12 mouse cellular contexts compared by ENCODE assay signal in genomic region chr6:125359999-125360398, GRCm38 (mm10). TPM values are rescaled to one million over a fixed set of nuclear protein-coding genes. Genes with fewer than 3 reads are reported as not detected.
DNase-seq lines count a peak whose midpoint lies in the region; ATAC-seq and TF ChIP-seq lines count a peak whose summit lies in the region.
"Had no signal": no experiment of that assay in that cellular context is flagged by ENCODE, and none has a peak within 500 bp of the region (broad histone marks: within the 10 kb centered on the region; RNA-seq: fewer than 3 reads in every experiment).

No protein-coding gene starts in this region.

- peaks cover 13% of the 10 kb centered on the region; the same call in 1 of the 2 replicates for H3K4me1 ChIP-seq in hindbrain, postnatal 0 days (ENCODE audit: insufficient read depth, low read length)
- peaks cover 36% of the 10 kb centered on the region for H3K4me1 ChIP-seq in hindbrain, embryonic 12.5 days
- peaks cover 38% of the 10 kb centered on the region for H3K4me1 ChIP-seq in liver, embryonic 13.5 days (replicated peaks)
- H3K4me1 ChIP-seq in liver, embryonic 11.5 days (replicated peaks; ENCODE audit: control insufficient read depth, insufficient read depth, low read length), result peaks cover 17% of the 10 kb centered on the region
- peaks cover 2 to 4% of the 10 kb centered on the region in 2 experiments for H3K4me1 ChIP-seq in MEL (ENCODE audit: control insufficient read depth in 1 of 2, insufficient read depth in 2 of 2, low read length in 2 of 2)

- WGBS in hindbrain, postnatal 0 days, result 50% methylated on average over 9 of the region's 9 CpGs
- 50% methylated on average over 9 of the region's 9 CpGs for WGBS in hindbrain, embryonic 12.5 days
- 46% methylated on average over 9 of the region's 9 CpGs for WGBS in liver, embryonic 13.5 days (ENCODE audit: insufficient replicate concordance)
- WGBS in liver, embryonic 11.5 days, result 45% methylated on average over 9 of the region's 9 CpGs

- no peak overlapping the region for H3K4me2 ChIP-seq in hindbrain, postnatal 0 days (ENCODE audit: low read depth, low read length)
- no peak overlapping the region for H3K4me2 ChIP-seq in hindbrain, embryonic 12.5 days (replicated peaks)
- no peak overlapping the region for H3K4me2 ChIP-seq in liver, embryonic 13.5 days
- no peak overlapping the region for H3K4me2 ChIP-seq in liver, embryonic 11.5 days
- H3K4me2 ChIP-seq: limb, embryonic 15.5 days had no signal

- TF ChIP-seq RAD21 in MEL (IDR thresholded peaks at IDR 0.05; ENCODE audit: low read depth, low read length), result no peak

- no peak overlapping the region for H3K9ac ChIP-seq in hindbrain, postnatal 0 days (replicated peaks; ENCODE audit: low read length)
- H3K9ac ChIP-seq in hindbrain, embryonic 12.5 days, result no peak overlapping the region
- H3K9ac ChIP-seq in liver, embryonic 13.5 days, result no peak overlapping the region
- no peak overlapping the region for H3K9ac ChIP-seq in liver, embryonic 11.5 days (ENCODE audit: low read depth, low read length)
- no peak overlapping the region for H3K9ac ChIP-seq in MEL (ENCODE audit: control insufficient read depth, low read depth, low read length, poor library complexity, severe bottlenecking)
- H3K9ac ChIP-seq: limb, embryonic 15.5 days had no signal

- no peak overlapping the region for H3K27ac ChIP-seq in hindbrain, postnatal 0 days
- no peak overlapping the region for H3K27ac ChIP-seq in hindbrain, embryonic 12.5 days
- H3K27ac ChIP-seq in liver, embryonic 13.5 days, result no peak overlapping the region
- no peak overlapping the region for H3K27ac ChIP-seq in liver, embryonic 11.5 days (ENCODE audit: low read depth, low read length)
- H3K27ac ChIP-seq in MEL (ENCODE audit: control insufficient read depth, low read depth, low read length), result no peak overlapping the region
- H3K27ac ChIP-seq: left cerebral cortex, adult 2 months; limb, embryonic 15.5 days had no signal

- DNase-seq in hindbrain, postnatal 0 days (ENCODE audit: low spot score), result no peak
- no peak for DNase-seq in liver, embryonic 13.5 days
- no peak for DNase-seq in liver, embryonic 11.5 days (ENCODE audit: low spot score)
- peak; percentile 28 for DNase-seq in MEL (ENCODE audit: low read depth, low spot score)
- DNase-seq in frontal cortex, postnatal 14 days (ENCODE audit: low spot score in 2 of 2), result no peak
- no peak for DNase-seq in gastrocnemius, adult 8-10 months (ENCODE audit: low spot score in 2 of 2)
- DNase-seq: thymus, adult 18-20 months had no signal

- H3K9me3 ChIP-seq in hindbrain, postnatal 0 days (ENCODE audit: low read length), result no peaks in the 10 kb centered on the region
- no peaks in the 10 kb centered on the region for H3K9me3 ChIP-seq in hindbrain, embryonic 12.5 days (replicated peaks)
- no peaks in the 10 kb centered on the region for H3K9me3 ChIP-seq in liver, embryonic 13.5 days (replicated peaks)
- no peaks in the 10 kb centered on the region for H3K9me3 ChIP-seq in liver, embryonic 11.5 days (ENCODE audit: control insufficient read depth, low read length)
- no peaks in the 10 kb centered on the region for H3K9me3 ChIP-seq in MEL (replicated peaks; ENCODE audit: insufficient read depth, low read length)
- H3K9me3 ChIP-seq: limb, embryonic 15.5 days had no signal

- no peaks in the 10 kb centered on the region for H3K79me2 ChIP-seq in MEL (ENCODE audit: control insufficient read depth, insufficient read depth, low read length, poor library complexity)

- no peak overlapping the region for H3K4me3 ChIP-seq in hindbrain, postnatal 0 days (ENCODE audit: low read length)
- H3K4me3 ChIP-seq in hindbrain, embryonic 12.5 days, result no peak overlapping the region
- no peak overlapping the region for H3K4me3 ChIP-seq in liver, embryonic 13.5 days (replicated peaks)
- no peak overlapping the region for H3K4me3 ChIP-seq in liver, embryonic 11.5 days (ENCODE audit: low read depth, low read length)
- no peak overlapping the region for H3K4me3 ChIP-seq in MEL (ENCODE audit: control insufficient read depth in 1 of 2, insufficient read depth in 1 of 2, low read depth in 2 of 2, low read length in 2 of 2)
- H3K4me3 ChIP-seq: left cerebral cortex, adult 2 months; limb, embryonic 15.5 days had no signal

- 0 out of 2 replicates have a peak, but pooled peaks cover 6% of the 10 kb centered on the region for H3K36me3 ChIP-seq in hindbrain, postnatal 0 days (ENCODE audit: insufficient read depth, low read length)
- peaks cover 8% of the 10 kb centered on the region; the same call in 1 of the 2 replicates for H3K36me3 ChIP-seq in hindbrain, embryonic 12.5 days
- peaks cover 51% of the 10 kb centered on the region for H3K36me3 ChIP-seq in liver, embryonic 13.5 days
- peaks cover 19% of the 10 kb centered on the region; the same call in 1 of the 2 replicates for H3K36me3 ChIP-seq in liver, embryonic 11.5 days (ENCODE audit: control insufficient read depth, insufficient read depth, low read length)
- peaks cover 2 to 5% of the 10 kb centered on the region in 2 experiments; a peak in 3 of 4 replicates for H3K36me3 ChIP-seq in MEL (ENCODE audit: control insufficient read depth in 1 of 2, insufficient read depth in 2 of 2, low read length in 2 of 2)

- TF ChIP-seq CTCF in hindbrain, postnatal 0 days (IDR thresholded peaks at IDR 0.05; ENCODE audit: low read depth), result peak; percentile 17; the same call in 1 of the 2 replicates
- TF ChIP-seq CTCF in MEL (IDR thresholded peaks at IDR 0.05 in 2 of 3, conservative IDR thresholded peaks at IDR 0.05 in 1 of 3; ENCODE audit: control insufficient read depth in 1 of 3, insufficient read depth in 1 of 3, low read depth in 2 of 3, low read length in 3 of 3, poor library complexity in 1 of 3, severe bottlenecking in 1 of 3), result peak in 2 of 3 experiments; percentile 4 to 13; a peak in 2 of 6 replicates

- TF ChIP-seq POLR2A in MEL (IDR thresholded peaks at IDR 0.05; ENCODE audit: control insufficient read depth in 1 of 2, insufficient read depth in 1 of 2, low read depth in 1 of 2, low read length in 2 of 2, poor library complexity in 1 of 2), result no peak

- TF ChIP-seq EP300 in MEL (IDR thresholded peaks at IDR 0.05; ENCODE audit: low read depth in 1 of 2, low read length in 2 of 2), result no peak

- ATAC-seq in hindbrain, postnatal 0 days, result no peak
- ATAC-seq in hindbrain, embryonic 12.5 days (ENCODE audit: low FRiP score), result no peak
- ATAC-seq in liver, embryonic 13.5 days (ENCODE audit: low read depth), result 0 out of 2 replicates have a peak, but pooled peaks have one; percentile 30
- ATAC-seq in liver, embryonic 11.5 days (replicated peaks; ENCODE audit: low FRiP score), result no peak
- peak; percentile 28 for ATAC-seq in megakaryocyte, adult 5-6 weeks (ENCODE audit: poor library complexity, severe bottlenecking)

- H3K27me3 ChIP-seq in hindbrain, postnatal 0 days (ENCODE audit: insufficient read depth, low read length), result peaks cover 13% of the 10 kb centered on the region
- H3K27me3 ChIP-seq in hindbrain, embryonic 12.5 days, result peaks cover 52% of the 10 kb centered on the region
- H3K27me3 ChIP-seq in liver, embryonic 13.5 days, result 0 out of 2 replicates have a peak, but pooled peaks cover 7% of the 10 kb centered on the region
- H3K27me3 ChIP-seq in liver, embryonic 11.5 days (replicated peaks; ENCODE audit: control insufficient read depth, insufficient read depth, low read length), result peaks cover 9% of the 10 kb centered on the region
- H3K27me3 ChIP-seq in MEL (ENCODE audit: control insufficient read depth in 1 of 2, insufficient read depth in 2 of 2, low read length in 2 of 2), result no peaks in the 10 kb centered on the region

RNA-seq across cellular contexts. Expression of gene Tnfrsf1a, which starts 10.8 kb away (rescaled TPM):
- total RNA-seq in hindbrain, postnatal 0 days (2014; rRNA removed), result 12.2 and 18.0 TPM in 2 replicates
- 15.5 and 16.3 TPM in 2 replicates for polyA plus RNA-seq in hindbrain, postnatal 0 days (2015; fragmentation: Nextera tagmentation; extraction: Ambion mirVana)
- polyA plus RNA-seq in hindbrain, embryonic 12.5 days (2016; fragmentation: Nextera tagmentation; extraction: Ambion mirVana), result 29.9 and 32.6 TPM in 2 replicates
- polyA plus RNA-seq in liver, embryonic 13.5 days (2015; fragmentation: Nextera tagmentation; extraction: Ambion mirVana), result 19.6 and 23.4 TPM in 2 replicates
- polyA plus RNA-seq in liver, embryonic 11.5 days (2014; fragmentation: Nextera tagmentation; extraction: Ambion mirVana), result 37.0 and 38.0 TPM in 2 replicates
- 16.6 and 22.0 TPM in 2 replicates for total RNA-seq in MEL (2012; rRNA removed)
- polyA plus RNA-seq in MEL (2012; ENCODE audit: insufficient read depth in 1 of 2, insufficient read length in 2 of 2, low read depth in 1 of 2, low replicate concordance in 2 of 2, missing spikeins in 1 of 2), result 10 to 100 TPM in 1 of 2 experiments, not detected in 1; 43.4 TPM
- 96.4 and 101 TPM in 2 replicates for total RNA-seq in megakaryocyte, adult 5-6 weeks (2015)
- 90.2 and 116 TPM in 2 replicates for total RNA-seq in megakaryocyte, adult 5-6 weeks (2017)
- total RNA-seq in gastrocnemius, adult 8-10 months (2022), result 10 to 100 TPM; 13.1 to 22.3 (median 16.3) TPM

RNA-seq across cellular contexts. Expression of gene Plekhg6, which starts 20.6 kb away (rescaled TPM):
- total RNA-seq in hindbrain, postnatal 0 days (2014; rRNA removed), result 0.68 and 0.86 TPM in 2 replicates
- polyA plus RNA-seq in hindbrain, postnatal 0 days (2015; fragmentation: Nextera tagmentation; extraction: Ambion mirVana), result 0.32 and 0.74 TPM in 2 replicates
- polyA plus RNA-seq in hindbrain, embryonic 12.5 days (2016; fragmentation: Nextera tagmentation; extraction: Ambion mirVana), result 0.18 and 0.22 TPM in 2 replicates
- polyA plus RNA-seq in liver, embryonic 13.5 days (2015; fragmentation: Nextera tagmentation; extraction: Ambion mirVana), result 0.31 and 0.56 TPM in 2 replicates
- 0.30 and 0.35 TPM in 2 replicates for polyA plus RNA-seq in liver, embryonic 11.5 days (2014; fragmentation: Nextera tagmentation; extraction: Ambion mirVana)
- not detected in 2 replicates for total RNA-seq in MEL (2012; rRNA removed)
- polyA plus RNA-seq in MEL (2012; ENCODE audit: insufficient read depth in 1 of 2, insufficient read length in 2 of 2, low read depth in 1 of 2, low replicate concordance in 2 of 2, missing spikeins in 1 of 2), result under 1 TPM in 1 of 2 experiments, not detected in 1; 0.13 TPM
- total RNA-seq in megakaryocyte, adult 5-6 weeks (2015), result not detected in 2 replicates
- not detected in 2 replicates for total RNA-seq in megakaryocyte, adult 5-6 weeks (2017)
- not detected for total RNA-seq in gastrocnemius, adult 8-10 months (2022)
- total RNA-seq: heart, postnatal 25 days had no signal

RNA-seq across cellular contexts. Expression of gene Scnn1a, which starts 39.5 kb away (rescaled TPM):
- 1.7 and 3.0 TPM in 2 replicates for total RNA-seq in hindbrain, postnatal 0 days (2014; rRNA removed)
- polyA plus RNA-seq in hindbrain, postnatal 0 days (2015; fragmentation: Nextera tagmentation; extraction: Ambion mirVana), result 1.00 and 1.2 TPM in 2 replicates
- 0.48 and 0.49 TPM in 2 replicates for polyA plus RNA-seq in hindbrain, embryonic 12.5 days (2016; fragmentation: Nextera tagmentation; extraction: Ambion mirVana)
- 0.31 and 0.37 TPM in 2 replicates for polyA plus RNA-seq in liver, embryonic 13.5 days (2015; fragmentation: Nextera tagmentation; extraction: Ambion mirVana)
- 0.55 and 0.74 TPM in 2 replicates for polyA plus RNA-seq in liver, embryonic 11.5 days (2014; fragmentation: Nextera tagmentation; extraction: Ambion mirVana)
- 0.07 TPM in 1 of 2 replicates, not detected in the other for total RNA-seq in MEL (2012; rRNA removed)
- under 1 TPM in 1 of 2 experiments, not detected in 1; 0.50 TPM for polyA plus RNA-seq in MEL (2012; ENCODE audit: insufficient read depth in 1 of 2, insufficient read length in 2 of 2, low read depth in 1 of 2, low replicate concordance in 2 of 2, missing spikeins in 1 of 2)
- 9.0 and 9.5 TPM in 2 replicates for total RNA-seq in megakaryocyte, adult 5-6 weeks (2015)
- 0.99 and 1.6 TPM in 2 replicates for total RNA-seq in megakaryocyte, adult 5-6 weeks (2017)
- under 1 TPM; 0.17 to 0.19 (median 0.17) TPM for total RNA-seq in gastrocnemius, adult 8-10 months (2022)

RNA-seq across cellular contexts. Expression of gene Ltbr, which starts 46.3 kb away (rescaled TPM):
- total RNA-seq in hindbrain, postnatal 0 days (2014; rRNA removed), result 31.6 and 34.4 TPM in 2 replicates
- 17.5 and 18.1 TPM in 2 replicates for polyA plus RNA-seq in hindbrain, postnatal 0 days (2015; fragmentation: Nextera tagmentation; extraction: Ambion mirVana)
- 19.6 and 20.6 TPM in 2 replicates for polyA plus RNA-seq in hindbrain, embryonic 12.5 days (2016; fragmentation: Nextera tagmentation; extraction: Ambion mirVana)
- 18.3 and 18.4 TPM in 2 replicates for polyA plus RNA-seq in liver, embryonic 13.5 days (2015; fragmentation: Nextera tagmentation; extraction: Ambion mirVana)
- polyA plus RNA-seq in liver, embryonic 11.5 days (2014; fragmentation: Nextera tagmentation; extraction: Ambion mirVana), result 30.1 and 34.7 TPM in 2 replicates
- 35.0 and 47.6 TPM in 2 replicates for total RNA-seq in MEL (2012; rRNA removed)
- 10 to 100 TPM in 1 of 2 experiments, not detected in 1; 64.2 TPM for polyA plus RNA-seq in MEL (2012; ENCODE audit: insufficient read depth in 1 of 2, insufficient read length in 2 of 2, low read depth in 1 of 2, low replicate concordance in 2 of 2, missing spikeins in 1 of 2)
- total RNA-seq in megakaryocyte, adult 5-6 weeks (2015), result 30.0 and 30.6 TPM in 2 replicates
- 57.1 and 59.9 TPM in 2 replicates for total RNA-seq in megakaryocyte, adult 5-6 weeks (2017)
- 10 to 100 TPM; 14.7 to 19.7 (median 19.3) TPM for total RNA-seq in gastrocnemius, adult 8-10 months (2022)

Comparison
In these comparisons a context has a peak if more than half of its experiments do, and no peak if none do; other contexts are left out.
1. ATAC-seq: peak in liver, embryonic 13.5 days (single experiment) and megakaryocyte, adult 5-6 weeks (single experiment); none in hindbrain, postnatal 0 days (single experiment), hindbrain, embryonic 12.5 days (single experiment) and liver, embryonic 11.5 days (single experiment).